Mouse (Mus musculus): ENCODE results near the gene Ftsj1. TPM values are rescaled to one million over a fixed set of nuclear protein-coding genes. Genes with fewer than 3 reads are reported as not detected.

Gene Ftsj1
- total RNA-seq (2014; rRNA removed) (36.9 and 44.9 TPM in 2 replicates), polyA plus RNA-seq (2015; fragmentation: Nextera tagmentation; extraction: Ambion mirVana) (40.0 and 45.4 TPM in 2 replicates)

DNA sequence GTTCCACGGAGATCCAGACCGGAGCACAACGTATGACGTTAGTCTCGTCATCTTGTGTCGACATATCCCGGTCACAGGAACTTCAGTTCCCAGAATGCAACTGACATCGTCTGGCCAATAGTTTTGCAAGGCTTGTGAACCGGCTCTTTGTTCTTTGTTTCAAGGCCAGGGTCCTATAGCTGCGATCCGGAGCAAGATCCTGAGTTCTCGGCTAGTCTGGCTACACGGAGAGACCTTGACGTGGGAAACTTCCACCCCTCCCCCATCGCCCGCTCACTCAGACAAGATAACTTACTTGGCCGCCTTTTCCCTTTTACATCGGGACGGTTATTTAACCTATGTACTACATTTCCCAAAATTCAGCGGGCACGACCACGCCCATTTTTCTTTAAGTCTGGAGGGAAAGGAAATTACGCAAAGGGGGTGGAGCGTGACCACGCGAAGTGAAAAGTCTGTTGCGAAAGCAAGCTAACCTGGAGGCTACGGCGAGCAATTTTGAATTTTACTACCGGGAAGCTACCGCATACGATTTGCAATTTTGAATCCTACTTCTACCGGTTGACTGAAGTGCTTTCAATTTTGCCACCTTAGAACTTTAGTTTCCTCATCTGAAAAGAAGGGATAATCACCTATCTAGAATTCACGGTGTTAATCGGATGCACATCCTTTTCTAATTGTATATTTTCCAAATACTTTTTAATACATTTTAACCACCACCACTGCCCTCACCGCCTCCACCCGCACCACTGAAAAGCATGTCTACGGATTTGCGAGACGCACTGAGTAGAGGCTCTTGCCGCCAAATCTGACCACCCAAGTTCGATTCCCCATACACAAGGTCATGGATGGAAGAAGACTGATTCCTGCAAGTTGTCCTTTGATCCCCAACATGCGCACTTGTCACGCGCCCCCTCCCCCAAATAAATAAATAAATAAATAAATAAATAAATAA lies at the start of gene Ftsj1:
Gene Ftsj1 (minus strand): TSS at position 73 of the 952 bp plus-strand sequence.
- Histone ChIP-seq H3K27me3 (ENCODE audit: insufficient read depth, low read length) (no peaks in the 10 kb centered on the region), H3K9me3 (ENCODE audit: low read length) (no peaks in the 10 kb centered on the region), H3K9ac (peak within 1 kb of the TSS; percentile 64), H3K36me3 (ENCODE audit: insufficient read depth) (no peaks in the 10 kb centered on the region), H3K4me2 (ENCODE audit: low read depth) (peak within 1 kb of the TSS; percentile 52), H3K4me3 (ENCODE audit: low read depth, low read length) (peak within 1 kb of the TSS; percentile 57), H3K4me1 (ENCODE audit: insufficient read depth) (0 out of 2 replicates have a peak, but pooled peaks cover 7% of the 10 kb centered on the region), H3K27ac (ENCODE audit: low read depth, low read length) (peak within 1 kb of the TSS; percentile 82)
- TF ChIP-seq CTCF (IDR thresholded peaks at IDR 0.05; ENCODE audit: low read depth): no peak
- DNase-seq: peak; percentile 92
- peak; percentile 96 for ATAC-seq
- 22% methylated on average over 45 of the region's 45 CpGs for WGBS

DNA sequence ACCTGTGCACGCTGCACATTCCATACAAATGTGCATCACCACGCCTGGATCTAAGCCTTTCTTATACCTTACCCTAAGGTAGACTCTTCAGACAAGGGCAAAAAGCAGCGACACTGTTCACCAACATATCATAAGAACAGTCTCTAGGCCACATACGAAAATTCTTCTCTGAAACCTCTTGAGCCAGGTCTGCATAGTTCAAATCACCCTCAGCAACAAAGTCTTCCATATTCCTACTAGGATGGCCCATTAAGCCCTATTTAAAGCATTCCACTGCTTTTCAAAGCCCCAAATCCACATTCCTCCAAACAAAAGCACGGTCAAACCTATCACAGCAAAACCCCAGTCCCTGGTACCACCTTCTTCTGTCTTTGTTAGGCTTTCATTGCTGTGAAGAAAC lies 36.4 kb upstream of the Ftsj1 start:
- no peak for TF ChIP-seq CTCF (IDR thresholded peaks at IDR 0.05; ENCODE audit: low read depth)
- no peak for ATAC-seq
- no peaks in the 10 kb centered on the region for H3K4me1 ChIP-seq (ENCODE audit: insufficient read depth)

GRCm38 (mm10) chrX:8274056-8274455 lies 21.9 kb upstream of the Ftsj1 start:
- ATAC-seq (no peak), DNase-seq (no peak)
- Histone ChIP-seq H3K9ac (no peak overlapping the region), H3K27ac (ENCODE audit: low read depth, low read length) (no peak overlapping the region), H3K27me3 (ENCODE audit: insufficient read depth, low read length) (no peaks in the 10 kb centered on the region), H3K9me3 (ENCODE audit: low read length) (no peaks in the 10 kb centered on the region), H3K4me2 (ENCODE audit: low read depth) (no peak overlapping the region), H3K36me3 (ENCODE audit: insufficient read depth) (no peaks in the 10 kb centered on the region), H3K4me1 (ENCODE audit: insufficient read depth) (no peaks in the 10 kb centered on the region), H3K4me3 (ENCODE audit: low read depth, low read length) (no peak overlapping the region)
- 96% methylated on average over 5 of the region's 5 CpGs for WGBS
- no peak for TF ChIP-seq CTCF (IDR thresholded peaks at IDR 0.05; ENCODE audit: low read depth)

More for the DNA sequence above, 36.4 kb upstream of the Ftsj1 start:
- no peak for DNase-seq
- H3K27me3 ChIP-seq (ENCODE audit: insufficient read depth, low read length): no peaks in the 10 kb centered on the region
- H3K9me3 ChIP-seq (ENCODE audit: low read length): no peaks in the 10 kb centered on the region
- WGBS: 77% methylated on average over 5 of the region's 5 CpGs
- no peak overlapping the region for H3K4me2 ChIP-seq (ENCODE audit: low read depth)
- no peak overlapping the region for H3K9ac ChIP-seq
- no peak overlapping the region for H3K27ac ChIP-seq (ENCODE audit: low read depth, low read length)
- no peaks in the 10 kb centered on the region for H3K36me3 ChIP-seq (ENCODE audit: insufficient read depth)
- no peak overlapping the region for H3K4me3 ChIP-seq (ENCODE audit: low read depth, low read length)

DNA sequence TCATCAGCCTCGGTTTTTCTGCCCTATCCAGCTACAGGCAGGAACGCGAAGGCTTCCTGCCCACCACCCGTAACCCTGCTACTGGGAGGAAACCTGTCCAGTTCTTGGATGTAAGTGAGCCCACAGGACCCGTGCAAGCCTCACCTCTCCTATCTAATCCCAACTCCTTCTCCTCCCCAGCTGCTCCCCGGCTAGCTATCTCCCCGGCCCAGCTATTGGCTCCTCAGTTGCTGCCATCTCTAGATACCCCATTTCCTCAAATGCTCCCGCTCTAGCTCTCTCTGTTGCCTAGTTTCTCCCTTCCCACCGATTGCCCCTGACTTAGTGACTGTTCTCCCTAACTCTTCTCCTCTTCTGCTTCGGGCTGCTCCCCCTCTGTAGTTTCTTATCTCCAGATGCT lies 19.8 kb upstream of the Ftsj1 start:
- ATAC-seq: no peak
- H3K36me3 ChIP-seq (ENCODE audit: insufficient read depth): no peaks in the 10 kb centered on the region
- H3K4me1 ChIP-seq (ENCODE audit: insufficient read depth): no peaks in the 10 kb centered on the region
- TF ChIP-seq CTCF (IDR thresholded peaks at IDR 0.05; ENCODE audit: low read depth): no peak
- H3K9me3 ChIP-seq (ENCODE audit: low read length): no peaks in the 10 kb centered on the region
- no peak for DNase-seq
- no peaks in the 10 kb centered on the region for H3K27me3 ChIP-seq (ENCODE audit: insufficient read depth, low read length)
- no peak overlapping the region for H3K9ac ChIP-seq
- WGBS: 30% methylated on average over 8 of the region's 10 CpGs
- H3K4me3 ChIP-seq (ENCODE audit: low read depth, low read length): no peak overlapping the region
- H3K27ac ChIP-seq (ENCODE audit: low read depth, low read length): no peak overlapping the region
- H3K4me2 ChIP-seq (ENCODE audit: low read depth): no peak overlapping the region

- Histone ChIP-seq H3K27me3 (ENCODE audit: insufficient read depth, low read length) (no peaks in the 10 kb centered on the region), H3K27ac (ENCODE audit: low read depth, low read length) (no peak within 1 kb of the TSS), H3K9ac (no peak within 1 kb of the TSS), H3K9me3 (ENCODE audit: low read length) (no peaks in the 10 kb centered on the region), H3K4me2 (ENCODE audit: low read depth) (0 out of 2 replicates have a peak within 1 kb of the TSS, but pooled peaks have one; percentile 5), H3K36me3 (ENCODE audit: insufficient read depth) (no peaks in the 10 kb centered on the region), H3K4me3 (ENCODE audit: low read depth, low read length) (no peak within 1 kb of the TSS; the same call in 1 of the 2 replicates), H3K4me1 (ENCODE audit: insufficient read depth) (no peaks in the 10 kb centered on the region)
- 22% methylated on average over 13 of the region's 15 CpGs for WGBS
- DNase-seq (no peak), ATAC-seq (no peak)
- no peak for TF ChIP-seq CTCF (IDR thresholded peaks at IDR 0.05; ENCODE audit: low read depth)
Measured at GRCm38 (mm10) chrX:8271083-8271820, 19.0 kb upstream of the Ftsj1 start, which contains the start of gene Slc38a5. TSS of gene Slc38a5 (plus strand) at chrX:8271133.

GRCm38 (mm10) chrX:8264222-8264621 lies 12.0 kb upstream of the Ftsj1 start:
- H3K27ac ChIP-seq (ENCODE audit: low read depth, low read length): no peak overlapping the region
- ATAC-seq: no peak
- no peaks in the 10 kb centered on the region for H3K9me3 ChIP-seq (ENCODE audit: low read length)
- no peaks in the 10 kb centered on the region for H3K4me1 ChIP-seq (ENCODE audit: insufficient read depth)
- TF ChIP-seq CTCF (IDR thresholded peaks at IDR 0.05; ENCODE audit: low read depth): no peak
- no peak overlapping the region for H3K4me2 ChIP-seq (ENCODE audit: low read depth)
- 87% methylated on average over 3 of the region's 3 CpGs for WGBS
- no peak overlapping the region for H3K4me3 ChIP-seq (ENCODE audit: low read depth, low read length)
- no peak overlapping the region for H3K9ac ChIP-seq
- no peaks in the 10 kb centered on the region for H3K36me3 ChIP-seq (ENCODE audit: insufficient read depth)
- no peaks in the 10 kb centered on the region for H3K27me3 ChIP-seq (ENCODE audit: insufficient read depth, low read length)
- DNase-seq: no peak
